Mouse (Mus musculus): Measurements from ENCODE around the gene Serinc5. TPM values are rescaled to one million over a fixed set of nuclear protein-coding genes. Genes with fewer than 3 reads are reported as not detected.
A peak's percentile ranks its signal among the peaks of the same experiment; 100 is the strongest.

The Serinc5 gene
- polyA plus RNA-seq, 1 experiment from 2014 or later, result 13.3 TPM

- Histone ChIP-seq H3K4me1 (peaks cover 19% of the 10 kb centered on the region), H3K4me2 (no peak overlapping the region), H3K9ac (no peak overlapping the region), H3K9me3 (replicated peaks) (no peaks in the 10 kb centered on the region), H3K36me3 (ENCODE audit: poor library complexity, severe bottlenecking) (no peaks in the 10 kb centered on the region), H3K27me3 (no peaks in the 10 kb centered on the region), H3K4me3 (no peak overlapping the region), H3K27ac (peak overlapping the region; percentile 73)
- 11% methylated on average over 5 of the region's 5 CpGs for WGBS
- peak; percentile 94 for ATAC-seq
These were observed 85.6 kb downstream of the Serinc5 start for GRCm38 (mm10) chr13:92696491-92696939.

DNA sequence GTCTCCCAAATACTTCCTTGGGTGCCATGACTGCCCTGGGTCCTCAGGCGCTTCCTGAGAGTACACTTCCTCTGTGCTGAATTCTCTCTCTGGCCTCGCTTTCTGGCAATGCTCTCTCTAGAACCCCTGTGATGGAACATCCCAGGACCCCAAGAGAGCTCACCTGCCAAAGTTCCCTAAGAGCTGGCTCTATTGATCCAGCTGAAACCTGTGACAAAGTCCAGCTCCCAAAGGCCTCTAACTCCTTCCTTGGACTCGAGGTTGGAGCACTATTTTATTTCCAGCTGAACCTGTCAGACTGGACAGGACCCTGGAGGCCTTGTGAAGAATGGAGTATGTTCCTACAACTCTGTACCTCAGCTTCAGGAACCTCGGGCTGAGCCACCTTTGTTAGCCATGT, 86.2 kb downstream of the Serinc5 start:
- ATAC-seq, result no peak
- WGBS, result 84% methylated on average over 4 of the region's 4 CpGs
- no peaks in the 10 kb centered on the region for H3K27me3 ChIP-seq
- H3K4me1 ChIP-seq, result peaks cover 19% of the 10 kb centered on the region
- no peak overlapping the region for H3K4me3 ChIP-seq
- peak overlapping the region; percentile 73 for H3K27ac ChIP-seq
- no peaks in the 10 kb centered on the region for H3K9me3 ChIP-seq (replicated peaks)
- H3K4me2 ChIP-seq, result no peak overlapping the region
- H3K36me3 ChIP-seq (ENCODE audit: poor library complexity, severe bottlenecking), result no peaks in the 10 kb centered on the region
- no peak overlapping the region for H3K9ac ChIP-seq

GRCm38 (mm10) chr13:92698781-92699180, 87.9 kb downstream of the Serinc5 start:
- H3K27ac ChIP-seq, result no peak overlapping the region
- H3K4me1 ChIP-seq, result peaks cover 27% of the 10 kb centered on the region
- WGBS, result 28% methylated on average over 9 of the region's 9 CpGs

DNA sequence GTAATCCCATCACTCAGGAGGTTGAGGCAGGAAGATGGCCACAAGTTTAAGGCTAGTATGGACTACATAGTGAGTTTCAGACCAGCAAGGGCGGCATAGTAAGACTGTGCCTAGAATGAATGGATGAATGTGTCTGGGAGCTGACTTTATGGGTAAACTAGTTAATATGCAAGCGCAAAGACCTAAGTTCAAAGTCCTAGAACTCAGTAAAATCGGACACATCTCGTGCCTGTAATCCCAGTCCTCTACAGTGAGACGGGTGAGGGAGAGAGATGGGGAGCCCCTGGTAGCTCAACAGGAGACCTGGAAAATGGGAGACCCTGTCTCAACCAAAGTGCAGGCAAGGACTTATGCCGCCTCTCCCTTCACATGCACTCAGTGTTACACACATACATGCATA, 88.5 kb downstream of the Serinc5 start:
- Histone ChIP-seq H3K4me2 (no peak overlapping the region), H3K27ac (no peak overlapping the region), H3K4me3 (no peak overlapping the region), H3K9me3 (replicated peaks) (no peaks in the 10 kb centered on the region), H3K27me3 (no peaks in the 10 kb centered on the region), H3K9ac (no peak overlapping the region), H3K36me3 (ENCODE audit: poor library complexity, severe bottlenecking) (no peaks in the 10 kb centered on the region; the same call in 1 of the 2 replicates), H3K4me1 (peaks cover 28% of the 10 kb centered on the region)
- ATAC-seq, result no peak
- WGBS, result 83% methylated on average over 6 of the region's 6 CpGs

More at GRCm38 (mm10) chr13:92698781-92699180, 87.9 kb downstream of the Serinc5 start:
- Histone ChIP-seq H3K4me2 (no peak overlapping the region), H3K4me3 (no peak overlapping the region), H3K9ac (no peak overlapping the region), H3K27me3 (no peaks in the 10 kb centered on the region), H3K9me3 (replicated peaks) (no peaks in the 10 kb centered on the region), H3K36me3 (ENCODE audit: poor library complexity, severe bottlenecking) (no peaks in the 10 kb centered on the region; the same call in 1 of the 2 replicates)
- no peak for ATAC-seq

- no peak overlapping the region for H3K4me3 ChIP-seq
- peaks cover 6% of the 10 kb centered on the region for H3K36me3 ChIP-seq (ENCODE audit: poor library complexity, severe bottlenecking)
- peaks cover 20% of the 10 kb centered on the region for H3K4me1 ChIP-seq
- no peak overlapping the region for H3K9ac ChIP-seq
- no peaks in the 10 kb centered on the region for H3K27me3 ChIP-seq
- no peak overlapping the region for H3K27ac ChIP-seq
- WGBS, result 80% methylated on average over 5 of the region's 5 CpGs
- H3K4me2 ChIP-seq, result no peak overlapping the region
- ATAC-seq, result no peak
- H3K9me3 ChIP-seq (replicated peaks), result no peaks in the 10 kb centered on the region
These were observed 91.1 kb downstream of the Serinc5 start for GRCm38 (mm10) chr13:92702035-92702434.

DNA sequence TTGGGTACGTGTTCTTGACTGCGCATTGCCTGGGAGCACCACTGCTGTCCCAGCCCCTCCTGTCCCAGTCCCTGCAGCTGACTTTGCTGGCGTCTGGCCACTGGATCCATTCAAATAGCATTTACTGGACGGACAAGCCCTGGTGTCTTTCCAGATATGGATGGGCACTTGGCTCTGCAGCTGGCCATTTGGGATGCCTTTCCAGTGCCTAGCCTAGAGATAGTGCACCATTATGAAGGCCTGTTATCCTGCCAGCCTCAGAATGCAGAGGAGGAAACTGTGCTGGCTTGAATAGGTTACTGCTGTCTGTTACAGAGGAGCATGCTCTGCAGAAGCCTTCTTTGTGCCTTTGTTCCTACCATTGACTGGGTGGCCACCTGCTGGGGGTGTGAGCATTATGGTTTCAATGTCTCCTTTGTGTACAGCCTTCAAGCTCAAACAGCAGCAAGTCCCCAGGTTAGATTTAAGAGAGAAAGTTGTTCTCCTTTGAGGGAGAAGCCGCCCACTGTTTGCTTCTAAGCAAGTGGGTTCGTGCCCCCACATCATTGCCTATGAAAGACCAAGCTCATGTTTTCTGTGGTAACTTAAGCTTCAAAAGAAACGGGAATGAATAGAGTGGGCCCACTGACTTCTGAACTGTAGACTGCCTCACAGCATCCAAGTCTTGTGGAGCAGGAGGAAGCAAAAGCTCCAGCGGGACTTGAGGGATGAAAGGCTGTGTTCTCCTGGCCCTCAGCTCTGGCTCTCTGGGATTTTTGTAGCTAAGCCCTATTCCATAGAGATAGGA, 92.5 kb downstream of the Serinc5 start:
- no peak overlapping the region for H3K4me2 ChIP-seq

DNA sequence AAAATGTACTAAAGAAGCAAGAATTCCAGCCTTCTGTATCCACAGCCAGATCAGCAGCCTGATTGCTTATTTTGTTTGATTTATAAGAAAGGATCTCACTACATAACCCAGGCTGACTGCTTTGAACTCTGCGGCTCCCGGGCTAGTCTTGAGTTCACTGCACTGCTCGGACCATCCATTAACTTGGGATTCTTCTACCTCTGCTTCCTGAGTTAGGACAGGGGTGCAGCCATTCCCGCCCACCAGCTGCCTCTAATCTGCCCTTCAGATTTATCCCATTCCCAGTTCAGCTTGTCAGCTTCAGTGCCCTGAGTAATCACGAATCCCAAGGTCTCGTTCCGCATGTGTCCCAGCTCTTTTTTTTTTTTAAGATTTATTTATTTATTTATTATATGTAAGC, 93.3 kb downstream of the Serinc5 start:
- H3K27me3 ChIP-seq, result no peaks in the 10 kb centered on the region
- H3K27ac ChIP-seq, result no peak overlapping the region
- H3K9ac ChIP-seq, result no peak overlapping the region
- no peaks in the 10 kb centered on the region for H3K9me3 ChIP-seq (replicated peaks)
- H3K36me3 ChIP-seq (ENCODE audit: poor library complexity, severe bottlenecking), result peaks cover 15% of the 10 kb centered on the region
- no peak for ATAC-seq
- H3K4me3 ChIP-seq, result no peak overlapping the region
- WGBS, result 58% methylated on average over 7 of the region's 7 CpGs
- no peak overlapping the region for H3K4me2 ChIP-seq
- peaks cover 9% of the 10 kb centered on the region for H3K4me1 ChIP-seq

More for the DNA sequence above, 92.5 kb downstream of the Serinc5 start:
- Histone ChIP-seq H3K27me3 (no peaks in the 10 kb centered on the region), H3K4me3 (no peak overlapping the region), H3K9ac (no peak overlapping the region), H3K9me3 (replicated peaks) (no peaks in the 10 kb centered on the region), H3K4me1 (peaks cover 16% of the 10 kb centered on the region), H3K27ac (peak overlapping the region; percentile 44), H3K36me3 (ENCODE audit: poor library complexity, severe bottlenecking) (peaks cover 13% of the 10 kb centered on the region)
- peak; percentile 71 for ATAC-seq
- 24% methylated on average over 8 of the region's 8 CpGs for WGBS

DNA sequence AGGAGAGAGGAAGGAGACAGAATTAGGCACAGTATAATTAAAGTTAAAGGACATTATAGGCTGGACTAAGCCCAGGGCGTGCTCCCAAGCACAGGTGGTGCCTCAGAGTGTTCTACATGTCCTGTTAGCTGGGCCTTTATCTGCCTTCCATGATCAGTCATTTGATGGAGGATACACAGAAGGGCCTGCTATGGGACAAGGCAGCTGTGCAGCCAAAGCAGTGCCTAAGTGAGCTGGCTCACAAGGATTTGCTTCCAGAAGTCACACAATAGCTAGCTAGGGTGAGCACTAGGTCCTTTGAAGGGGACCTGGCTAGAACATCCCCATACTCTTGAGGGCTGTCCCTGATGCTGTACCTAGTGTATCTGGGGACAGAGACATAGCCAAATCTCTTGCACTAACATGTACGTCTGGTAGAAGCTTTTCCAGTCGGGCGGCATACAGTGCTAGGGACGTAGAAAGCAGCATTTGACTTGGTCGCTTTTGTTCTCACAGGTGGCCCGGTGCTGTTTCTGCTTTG, 94.2 kb downstream of the Serinc5 start:
- Histone ChIP-seq H3K4me3 (no peak overlapping the region), H3K36me3 (ENCODE audit: poor library complexity, severe bottlenecking) (peaks cover 15% of the 10 kb centered on the region), H3K9me3 (replicated peaks) (no peaks in the 10 kb centered on the region), H3K27me3 (no peaks in the 10 kb centered on the region), H3K4me2 (no peak overlapping the region), H3K4me1 (peaks cover 14% of the 10 kb centered on the region), H3K9ac (no peak overlapping the region), H3K27ac (no peak overlapping the region)
- ATAC-seq, result no peak
- 91% methylated on average over 7 of the region's 7 CpGs for WGBS

GRCm38 (mm10) chr13:92706342-92707061, 95.6 kb downstream of the Serinc5 start:
- Histone ChIP-seq H3K4me3 (no peak overlapping the region), H3K27ac (no peak overlapping the region), H3K9ac (no peak overlapping the region), H3K9me3 (replicated peaks) (no peaks in the 10 kb centered on the region), H3K4me2 (no peak overlapping the region), H3K4me1 (peaks cover 14% of the 10 kb centered on the region), H3K36me3 (ENCODE audit: poor library complexity, severe bottlenecking) (peaks cover 15% of the 10 kb centered on the region), H3K27me3 (no peaks in the 10 kb centered on the region)
- 94% methylated on average over 9 of the region's 9 CpGs for WGBS
- ATAC-seq, result no peak

- H3K4me2 ChIP-seq, result no peak overlapping the region
- no peak overlapping the region for H3K9ac ChIP-seq
- no peak overlapping the region for H3K27ac ChIP-seq
- no peak for ATAC-seq
- peaks cover 14% of the 10 kb centered on the region for H3K4me1 ChIP-seq
- H3K9me3 ChIP-seq (replicated peaks), result no peaks in the 10 kb centered on the region
- WGBS, result 58% methylated on average over 2 of the region's 2 CpGs
- no peaks in the 10 kb centered on the region for H3K27me3 ChIP-seq
- peaks cover 15% of the 10 kb centered on the region for H3K36me3 ChIP-seq (ENCODE audit: poor library complexity, severe bottlenecking)
- no peak overlapping the region for H3K4me3 ChIP-seq
These were observed 97.0 kb downstream of the Serinc5 start for GRCm38 (mm10) chr13:92707941-92708340.

DNA sequence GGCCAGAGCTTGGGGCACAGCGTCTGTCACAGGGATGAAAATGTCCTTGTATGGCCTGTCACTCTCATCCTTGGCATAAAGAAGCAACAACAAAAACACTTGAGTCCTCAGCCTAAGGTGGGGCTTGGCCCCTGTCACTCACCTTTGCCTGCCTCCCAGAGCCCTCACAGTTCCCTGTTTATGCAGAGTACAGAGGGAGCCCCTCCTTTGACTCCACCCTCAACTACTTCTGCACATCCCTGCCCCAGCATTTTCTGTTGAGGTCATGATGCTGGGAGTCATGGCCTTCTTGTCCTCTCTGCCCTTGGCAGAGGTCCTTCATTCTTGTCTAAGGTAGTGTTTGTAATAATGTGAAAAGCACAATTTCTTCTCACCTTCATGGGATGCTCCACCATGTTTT, 97.6 kb downstream of the Serinc5 start:
- no peak for ATAC-seq
- Histone ChIP-seq H3K9ac (no peak overlapping the region), H3K9me3 (replicated peaks) (no peaks in the 10 kb centered on the region), H3K4me3 (no peak overlapping the region), H3K36me3 (ENCODE audit: poor library complexity, severe bottlenecking) (peaks cover 15% of the 10 kb centered on the region), H3K27me3 (no peaks in the 10 kb centered on the region), H3K4me2 (no peak overlapping the region), H3K27ac (no peak overlapping the region), H3K4me1 (peaks cover 9% of the 10 kb centered on the region)
- 65% methylated on average over 1 of the region's 1 CpGs for WGBS

GRCm38 (mm10) chr13:92709535-92709934, 98.6 kb downstream of the Serinc5 start:
- Histone ChIP-seq H3K36me3 (ENCODE audit: poor library complexity, severe bottlenecking) (peaks cover 15% of the 10 kb centered on the region), H3K4me2 (no peak overlapping the region), H3K4me3 (no peak overlapping the region), H3K27me3 (no peaks in the 10 kb centered on the region), H3K9ac (0 out of 2 replicates have a peak overlapping the region, but pooled peaks have one; percentile 8), H3K27ac (no peak overlapping the region), H3K9me3 (replicated peaks) (no peaks in the 10 kb centered on the region), H3K4me1 (0 out of 2 replicates have a peak, but pooled peaks cover 5% of the 10 kb centered on the region)
- WGBS, result 8% methylated on average over 3 of the region's 3 CpGs
- no peak for ATAC-seq
